Mouse (Mus musculus): ENCODE measurements at regions not wholly inside any gene's neighbourhood (a gene's known extent, or its start where the extent isn't known, plus 50 kb on each side); places are given as distances from the start of the nearest gene placed in this dataset.

DNA sequence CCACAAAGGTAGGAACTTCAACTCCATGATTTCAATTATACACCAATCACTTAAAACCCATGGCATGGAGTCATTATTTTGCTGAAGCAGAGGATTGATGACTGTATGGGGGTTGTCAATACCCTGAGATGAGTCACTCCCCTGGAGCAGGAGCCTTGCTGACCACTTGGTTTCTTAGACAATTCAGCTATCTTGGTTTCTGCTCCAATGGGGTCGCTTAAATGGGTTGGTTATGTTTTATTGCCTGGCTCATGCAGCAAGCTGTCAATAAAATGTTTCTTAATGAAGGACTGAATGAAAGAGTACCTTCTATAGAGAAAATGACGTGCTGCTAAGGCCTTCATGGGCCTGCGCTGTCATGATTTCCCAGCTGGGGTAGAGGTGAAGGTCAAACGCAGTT, 110.0 kb upstream of the Prickle1 start:
- CTCF ChIA-PET, result no interaction called here

DNA sequence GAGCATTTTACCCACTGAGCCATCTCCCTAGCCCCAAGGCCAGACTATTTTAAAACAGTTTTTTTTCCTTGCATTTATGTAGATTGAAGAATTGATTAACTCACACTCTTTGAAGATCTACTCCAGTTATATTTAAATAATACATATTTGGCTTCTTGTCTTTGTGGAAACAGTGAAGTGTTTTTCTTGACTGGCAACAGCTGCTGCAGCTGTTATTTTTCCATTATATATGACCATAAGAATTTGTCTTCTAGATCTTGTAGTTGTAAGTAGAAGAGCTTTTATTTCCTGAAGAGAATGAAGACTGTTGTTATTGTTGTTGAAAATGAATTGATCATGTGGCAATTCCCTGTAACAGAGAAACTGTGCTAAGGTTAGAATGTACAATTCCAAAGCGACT, 109.4 kb upstream of the Prickle1 start:
- CTCF ChIA-PET, result no interaction called here

GRCm38 (mm10) chr15:93701017-93701416, 105.3 kb upstream of the Prickle1 start:
- CTCF ChIA-PET, result no interaction called here

DNA sequence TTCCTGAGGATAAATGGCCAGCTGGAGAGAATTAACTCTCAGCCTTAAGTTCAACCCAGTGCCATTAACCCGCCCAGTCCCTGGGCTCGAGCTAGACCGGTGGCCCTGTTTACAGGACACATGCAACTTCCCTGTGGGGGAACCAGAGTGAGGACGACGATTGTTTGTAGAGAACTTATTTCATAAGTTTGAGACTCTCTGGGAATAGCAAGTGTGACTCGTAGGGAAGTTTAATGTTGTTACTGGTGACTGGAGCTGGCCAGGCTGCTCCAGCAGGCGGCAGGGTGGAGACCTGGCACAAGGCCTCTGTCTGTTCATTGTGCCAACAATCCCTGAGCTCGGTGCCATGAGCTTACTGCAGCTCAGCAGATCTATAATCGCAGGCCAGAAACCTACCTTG, 104.3 kb upstream of the Prickle1 start:
- CTCF ChIA-PET, result interaction anchor here (0.6 kb wide), 1 partner anchor 15 kb away, joined by 3 read pairs; no protein-coding TSS in a partner anchor

DNA sequence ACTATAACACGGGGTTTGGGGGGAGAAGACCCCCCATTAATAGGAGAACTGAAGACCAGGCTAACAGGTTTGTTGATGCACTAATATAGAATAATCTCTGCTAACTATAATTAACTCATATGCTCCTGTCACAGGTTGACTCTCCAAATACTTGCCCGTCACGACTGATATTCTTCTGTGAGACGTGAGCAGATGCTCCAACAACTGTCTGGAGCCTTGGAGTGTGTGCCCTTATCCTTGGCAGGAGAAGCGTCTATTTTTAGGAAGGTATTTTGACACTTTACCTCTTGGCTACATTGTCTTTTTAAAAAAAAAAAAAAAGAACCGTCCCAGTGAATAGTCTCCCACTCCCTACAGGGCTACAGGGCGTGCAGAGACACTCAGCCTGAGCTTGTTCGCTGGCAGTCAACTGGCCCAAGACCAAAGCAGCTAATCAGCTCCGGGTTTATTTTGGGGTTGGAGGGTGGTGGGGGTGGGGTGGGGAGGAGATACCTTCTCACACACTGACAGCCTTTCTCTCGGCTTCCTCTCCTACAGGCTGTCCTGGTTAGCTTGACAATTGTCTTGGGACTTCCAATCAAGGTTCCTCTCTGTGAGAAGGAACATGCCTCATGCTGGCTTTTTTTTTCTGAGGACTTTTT, 102.6 kb upstream of the Prickle1 start:
- CTCF ChIA-PET, result no interaction called here

- CTCF ChIA-PET, result no interaction called here
These were observed 95.0 kb upstream of the Prickle1 start for GRCm38 (mm10) chr15:93690717-93691116.

GRCm38 (mm10) chr15:93690011-93690410, 94.3 kb upstream of the Prickle1 start:
- CTCF ChIA-PET, result no interaction called here

DNA sequence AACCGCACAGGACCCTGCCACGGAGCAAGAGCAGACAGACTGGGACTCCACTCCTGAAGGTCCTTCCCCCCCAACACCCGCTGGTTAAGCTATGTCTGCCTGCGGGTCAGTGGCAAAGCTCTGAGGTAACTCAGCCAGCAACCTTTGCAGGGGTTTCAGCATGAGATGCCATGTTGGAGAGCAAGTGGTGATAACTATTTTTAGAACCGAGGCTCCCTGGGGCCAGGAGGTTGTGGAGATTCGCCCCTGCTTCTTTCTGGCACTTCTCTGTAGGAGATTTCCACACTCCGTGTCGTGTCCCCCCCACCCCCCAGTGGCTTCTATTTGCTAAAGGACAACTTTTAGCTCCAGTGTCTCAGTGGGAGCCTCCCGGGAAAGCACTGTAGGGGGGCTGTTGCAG, 90.7 kb upstream of the Prickle1 start:
- CTCF ChIA-PET, result no interaction called here

DNA sequence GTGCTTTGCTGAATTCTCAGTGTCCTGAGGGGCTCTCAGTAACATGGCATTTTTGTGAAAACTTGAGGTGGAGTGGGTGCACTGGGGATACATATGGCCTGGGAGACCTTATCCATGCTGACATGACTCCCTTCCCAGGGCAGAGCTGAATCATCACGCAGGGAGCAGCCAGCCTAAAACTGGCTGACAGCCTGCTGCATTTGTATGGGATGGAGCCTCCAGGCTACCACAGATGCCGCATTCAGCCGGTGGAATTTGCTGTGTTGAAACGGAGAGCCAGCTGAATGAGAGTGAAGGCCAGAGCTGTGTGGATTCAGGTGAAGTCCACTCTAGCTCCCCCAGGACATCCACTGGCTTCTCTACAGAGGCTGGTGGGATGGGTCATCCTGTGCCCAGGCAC, 85.9 kb upstream of the Prickle1 start:
- CTCF ChIA-PET, result no interaction called here

DNA sequence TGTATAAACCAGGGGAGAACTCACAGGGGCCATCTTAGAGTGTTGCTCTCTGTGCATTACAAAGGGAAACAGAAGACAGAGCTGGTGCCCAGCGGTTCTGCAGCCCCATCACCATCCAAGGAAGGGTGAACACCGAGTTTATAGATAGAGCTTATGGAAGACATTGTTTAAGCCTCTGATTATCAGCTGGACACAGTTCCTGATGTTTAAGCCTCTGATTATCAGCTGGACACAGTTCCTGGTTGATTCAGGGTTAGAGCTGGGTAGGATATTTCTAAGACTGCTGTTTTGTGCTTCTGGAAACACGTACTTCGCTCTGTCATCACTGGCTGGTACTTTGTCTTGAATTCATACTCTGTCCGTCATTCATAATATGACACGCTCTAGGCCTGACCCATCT, 79.9 kb upstream of the Prickle1 start:
- CTCF ChIA-PET, result no interaction called here

- CTCF ChIA-PET, result no interaction called here
These were observed 78.3 kb upstream of the Prickle1 start for GRCm38 (mm10) chr15:93673976-93674375.

DNA sequence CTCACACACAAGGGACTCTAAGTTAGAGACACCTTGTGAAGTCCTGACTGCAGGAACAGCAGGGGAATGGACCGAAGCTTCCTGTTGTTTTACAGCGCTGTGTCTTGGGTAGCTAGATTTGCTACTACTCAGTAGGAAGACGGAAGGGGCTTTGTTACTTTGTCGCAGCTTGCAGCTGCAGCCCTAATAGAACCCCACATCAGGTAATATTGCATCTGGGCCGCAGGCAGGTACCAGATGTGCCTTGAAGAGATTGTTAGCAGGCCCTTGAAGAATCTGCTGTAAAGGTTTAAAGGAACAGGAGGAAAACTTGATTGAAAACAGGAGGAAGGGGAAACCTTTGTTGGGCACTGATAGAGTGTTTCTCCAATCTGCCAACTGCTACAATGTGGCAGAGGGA, 68.2 kb upstream of the Prickle1 start:
- CTCF ChIA-PET, result no interaction called here

DNA sequence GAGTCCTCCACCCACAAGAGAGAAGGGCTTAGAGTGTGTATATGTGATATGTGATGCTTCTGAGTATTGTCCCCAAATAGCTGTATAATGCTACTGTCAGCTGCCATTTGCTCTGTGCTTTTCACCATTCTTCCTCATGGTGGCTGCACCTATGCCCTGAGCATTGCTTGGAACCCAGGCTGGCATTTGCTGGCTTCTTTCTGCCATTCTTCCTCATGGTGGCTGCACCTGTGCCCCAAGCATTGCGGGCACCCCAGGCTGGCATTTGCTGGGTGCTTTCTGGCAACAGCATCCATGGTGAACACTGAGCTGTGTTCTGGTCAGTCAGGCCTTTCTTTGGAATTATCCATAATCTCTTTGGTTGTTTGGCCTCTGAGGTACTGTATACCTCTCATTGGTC, 66.9 kb upstream of the Prickle1 start:
- CTCF ChIA-PET, result no interaction called here

DNA sequence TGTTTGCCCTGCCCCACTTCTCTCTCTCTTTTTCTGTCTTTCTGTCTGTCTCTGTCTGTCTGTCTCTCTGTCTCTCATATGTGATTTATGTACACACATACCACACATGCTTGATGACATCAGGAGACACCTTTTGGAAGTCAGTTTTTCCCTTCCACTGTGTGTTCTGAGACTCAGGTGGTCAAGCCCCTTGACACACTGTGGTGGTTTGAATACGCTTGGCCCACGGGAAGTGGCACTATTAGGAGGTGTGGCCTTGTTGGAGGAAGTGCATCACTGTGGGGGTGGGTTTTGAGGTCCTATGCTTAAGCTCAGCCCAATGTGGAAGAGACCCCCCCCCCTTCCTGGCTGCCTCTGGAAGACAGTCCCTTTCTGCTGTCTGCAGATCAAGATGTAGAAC, 66.1 kb upstream of the Prickle1 start:
- CTCF ChIA-PET, result no interaction called here

DNA sequence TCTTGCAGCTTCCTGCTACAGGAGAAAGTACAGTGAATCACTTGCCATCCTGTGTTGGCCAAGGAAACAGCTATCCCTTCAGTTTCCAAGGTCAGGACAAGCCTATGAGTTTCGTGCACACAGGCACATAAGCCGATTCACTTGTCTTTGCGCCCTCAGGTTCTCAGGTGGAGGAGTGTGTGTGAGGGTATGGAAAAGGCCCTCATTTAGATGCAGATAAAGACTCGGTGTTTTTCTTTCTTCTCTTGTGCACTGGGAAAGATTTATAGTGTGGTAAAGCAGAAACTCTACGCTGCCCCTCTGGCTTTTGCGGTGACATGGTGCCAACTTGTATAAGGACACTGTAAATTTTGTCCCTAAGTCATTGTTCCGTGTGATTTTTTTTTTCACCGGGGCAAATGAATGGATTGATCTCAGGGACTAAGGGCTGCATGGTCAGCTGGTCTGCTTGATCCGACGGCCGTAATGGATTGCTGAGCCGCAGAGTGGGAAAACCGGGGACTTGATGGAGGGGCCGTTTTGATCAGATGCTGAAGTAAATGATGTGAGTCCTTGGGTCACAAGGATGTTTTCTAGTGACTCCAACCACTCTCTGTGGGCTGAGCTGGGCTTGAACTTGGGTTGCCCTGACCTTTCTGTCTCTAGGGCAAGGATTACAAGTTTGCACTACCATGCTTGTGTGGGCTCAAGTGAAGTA, 65.4 kb upstream of the Prickle1 start:
- CTCF ChIA-PET, result no interaction called here

- CTCF ChIA-PET, result no interaction called here
These were observed 61.5 kb upstream of the Prickle1 start for GRCm38 (mm10) chr15:93657171-93657570.

DNA sequence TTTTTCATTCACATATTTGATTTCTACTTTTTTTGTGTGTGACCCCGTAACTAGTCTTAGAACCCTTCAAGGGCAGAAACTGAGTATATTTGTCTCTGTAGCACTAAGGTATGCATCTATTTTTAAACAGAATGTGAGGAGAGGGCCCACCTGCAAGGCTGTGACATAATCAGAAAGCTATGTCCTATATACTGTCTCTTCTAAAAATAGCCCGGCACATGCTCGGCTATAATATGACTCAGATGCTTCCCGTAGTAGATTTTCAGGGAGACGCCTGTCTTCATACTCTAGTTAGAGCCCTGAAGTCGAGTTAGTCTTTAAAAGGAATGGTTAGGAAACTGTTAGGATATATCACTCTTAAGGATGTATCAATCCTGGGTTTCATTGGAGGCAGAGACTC, 61.0 kb upstream of the Prickle1 start:
- CTCF ChIA-PET, result no interaction called here

GRCm38 (mm10) chr15:93655743-93656142, 60.1 kb upstream of the Prickle1 start:
- CTCF ChIA-PET, result no interaction called here

GRCm38 (mm10) chr15:93655243-93655642, 59.6 kb upstream of the Prickle1 start:
- CTCF ChIA-PET, result no interaction called here

GRCm38 (mm10) chr15:93653378-93653777, 57.7 kb upstream of the Prickle1 start:
- CTCF ChIA-PET, result no interaction called here

GRCm38 (mm10) chr15:93650981-93651757, 55.5 kb upstream of the Prickle1 start:
- CTCF ChIA-PET, result no interaction called here

- CTCF ChIA-PET, result no interaction called here
These were observed 54.4 kb upstream of the Prickle1 start for GRCm38 (mm10) chr15:93650009-93650522.

- CTCF ChIA-PET, result no interaction called here
These were observed 53.0 kb upstream of the Prickle1 start for GRCm38 (mm10) chr15:93648646-93649045.
